Mouse (Mus musculus): ENCODE data around the gene Zbtb24.

DNA sequence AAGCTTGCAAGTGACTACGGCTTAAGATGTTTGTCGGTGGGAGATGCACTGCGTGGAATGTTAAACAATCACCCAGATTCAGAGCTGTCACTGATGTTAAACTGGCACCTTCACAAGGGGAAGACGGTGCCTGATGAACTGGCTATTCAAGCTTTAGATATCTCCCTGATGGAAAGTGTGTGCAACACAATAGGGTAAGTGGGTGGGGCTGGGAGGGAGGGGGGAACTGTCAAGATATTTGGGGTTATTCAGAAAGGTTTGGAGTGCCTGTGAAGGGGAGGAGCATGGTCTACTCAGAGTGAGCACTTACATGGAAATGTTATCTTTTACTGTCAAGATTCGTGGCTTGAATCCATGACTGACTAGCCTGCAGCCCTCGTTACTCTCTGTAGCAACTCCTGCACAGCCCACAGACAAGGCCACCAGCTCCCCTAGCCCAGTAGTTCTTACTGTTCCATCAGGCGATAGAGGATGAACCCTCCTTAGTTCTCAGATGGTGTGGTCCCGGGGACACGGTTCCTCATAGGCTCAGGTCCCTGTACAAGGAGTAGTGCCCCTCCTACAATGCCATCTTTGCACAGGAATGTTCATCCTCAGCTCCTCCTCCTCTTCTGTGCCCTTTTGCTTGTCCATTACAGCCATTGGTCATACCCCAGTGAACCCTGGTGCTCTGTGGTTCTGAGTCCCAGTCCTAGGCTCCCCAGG, 29.5 kb upstream of the Zbtb24 start:
- TF ChIP-seq CTCF (IDR thresholded peaks at IDR 0.05; ENCODE audit: low read depth) (no peak), EP300 (IDR thresholded peaks at IDR 0.05; ENCODE audit: low read depth) (no peak)

All from liver, embryonic 14.5 days (tissue).